Mouse (Mus musculus) gastrocnemius, postnatal 25 days (tissue): ENCODE data around the gene Paqr3. TPM values are rescaled to one million over a fixed set of nuclear protein-coding genes. Genes with fewer than 3 reads are reported as not detected.

Experiments used
- DNase-seq: peaks from one replicate; pipeline ENCODE4 v3.0.0; 2022
- total RNA-seq, 2 experiments: library from RNA; stranded (reverse); gene quantifications; 1 replicate in 1 of 2; 2 replicates in 1 of 2; pipeline ENCODE4 v1.2.3; 2021

Paqr3 gene
- total RNA-seq, 2 experiments from 2014 or later: 1.3 to 2.4 TPM

- DNase-seq: no peak
Measured at GRCm38 (mm10) chr5:97084541-97084940, 26.9 kb downstream of the Paqr3 start.

GRCm38 (mm10) chr5:97083701-97084100, 27.7 kb downstream of the Paqr3 start:
- no peak for DNase-seq

- no peak for DNase-seq
Measured at GRCm38 (mm10) chr5:97081481-97081880, 29.9 kb downstream of the Paqr3 start.

- no peak for DNase-seq
Measured at GRCm38 (mm10) chr5:97078641-97079040, 32.8 kb downstream of the Paqr3 start.

GRCm38 (mm10) chr5:97077676-97078075, 33.7 kb downstream of the Paqr3 start:
- no peak for DNase-seq

GRCm38 (mm10) chr5:97076167-97076566, 35.2 kb downstream of the Paqr3 start:
- DNase-seq: no peak

- no peak for DNase-seq
Measured at GRCm38 (mm10) chr5:97075476-97076151, 35.8 kb downstream of the Paqr3 start.

GRCm38 (mm10) chr5:97065746-97066145, 45.6 kb downstream of the Paqr3 start:
- no peak for DNase-seq

GRCm38 (mm10) chr5:97062041-97062440, 49.4 kb downstream of the Paqr3 start:
- no peak for DNase-seq

GRCm38 (mm10) chr5:97060864-97061263, 50.5 kb downstream of the Paqr3 start:
- no peak for DNase-seq

GRCm38 (mm10) chr5:97056791-97057450, 54.5 kb downstream of the Paqr3 start:
- no peak for DNase-seq

- no peak for DNase-seq
Measured at GRCm38 (mm10) chr5:97056359-97056758, 55.0 kb downstream of the Paqr3 start.

- DNase-seq: no peak
Measured at GRCm38 (mm10) chr5:97055511-97056068, 55.8 kb downstream of the Paqr3 start.

GRCm38 (mm10) chr5:97054801-97055200, 56.6 kb downstream of the Paqr3 start:
- no peak for DNase-seq

GRCm38 (mm10) chr5:97054166-97054565, 57.2 kb downstream of the Paqr3 start:
- DNase-seq: no peak

GRCm38 (mm10) chr5:97048905-97049304, 62.5 kb downstream of the Paqr3 start:
- no peak for DNase-seq

GRCm38 (mm10) chr5:97046680-97047079, 64.7 kb downstream of the Paqr3 start:
- DNase-seq: no peak

GRCm38 (mm10) chr5:97045260-97045659, 66.1 kb downstream of the Paqr3 start:
- DNase-seq: no peak

Other genes with a start within 250 kb of the Paqr3 start
- gene Bmp2k, start 113.9 kb downstream of the Paqr3 start, total RNA-seq: 1 to 10 TPM; 8.0 to 9.1 TPM